Mouse (Mus musculus) brain, adult 2 months (tissue): ENCODE data around the gene Sgo2a.
"Not testable (repeated sequence)": the region's sequence is repeated elsewhere in the genome, so short reads cannot be mapped to it uniquely, and the experiment has no call there.

Experiments
- DNase-seq: peaks from one replicate; pipeline ENCODE4 v3.0.0; 2011; ENCODE audit warnings: low read depth, low spot score

Sgo2a gene

GRCm38 (mm10) chr1:57995432-57996132, at the start of gene Sgo2a:
Gene Sgo2a (plus strand): TSS chr1:57995971.
- DNase-seq: peak; percentile 97

- DNase-seq: no peak
Measured at GRCm38 (mm10) chr1:57947552-57948347, 48.0 kb upstream of the Sgo2a start.

DNA sequence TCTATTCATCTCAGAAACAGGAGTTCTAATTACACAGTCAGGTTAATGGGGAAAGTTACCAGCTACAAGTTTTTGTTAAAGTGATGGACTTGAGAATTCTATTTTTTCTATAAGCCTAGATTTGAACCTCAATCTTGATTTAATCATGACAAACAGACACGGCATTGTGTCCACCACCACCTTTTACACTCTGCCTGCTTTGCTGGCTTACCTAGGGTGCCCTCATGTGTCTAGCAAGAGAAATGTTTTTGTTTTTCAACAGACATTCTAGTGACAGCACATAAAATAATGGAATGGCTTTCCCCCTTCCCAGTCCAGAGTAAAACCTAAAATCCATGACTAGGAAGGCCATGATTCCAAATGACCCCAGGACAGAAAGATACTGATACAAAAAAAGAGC, 46.6 kb upstream of the Sgo2a start:
- DNase-seq: peak; percentile 58

GRCm38 (mm10) chr1:57949716-57950115, 46.1 kb upstream of the Sgo2a start:
- no peak for DNase-seq

- no peak for DNase-seq
Measured at GRCm38 (mm10) chr1:57952509-57952908, 43.3 kb upstream of the Sgo2a start.

DNA sequence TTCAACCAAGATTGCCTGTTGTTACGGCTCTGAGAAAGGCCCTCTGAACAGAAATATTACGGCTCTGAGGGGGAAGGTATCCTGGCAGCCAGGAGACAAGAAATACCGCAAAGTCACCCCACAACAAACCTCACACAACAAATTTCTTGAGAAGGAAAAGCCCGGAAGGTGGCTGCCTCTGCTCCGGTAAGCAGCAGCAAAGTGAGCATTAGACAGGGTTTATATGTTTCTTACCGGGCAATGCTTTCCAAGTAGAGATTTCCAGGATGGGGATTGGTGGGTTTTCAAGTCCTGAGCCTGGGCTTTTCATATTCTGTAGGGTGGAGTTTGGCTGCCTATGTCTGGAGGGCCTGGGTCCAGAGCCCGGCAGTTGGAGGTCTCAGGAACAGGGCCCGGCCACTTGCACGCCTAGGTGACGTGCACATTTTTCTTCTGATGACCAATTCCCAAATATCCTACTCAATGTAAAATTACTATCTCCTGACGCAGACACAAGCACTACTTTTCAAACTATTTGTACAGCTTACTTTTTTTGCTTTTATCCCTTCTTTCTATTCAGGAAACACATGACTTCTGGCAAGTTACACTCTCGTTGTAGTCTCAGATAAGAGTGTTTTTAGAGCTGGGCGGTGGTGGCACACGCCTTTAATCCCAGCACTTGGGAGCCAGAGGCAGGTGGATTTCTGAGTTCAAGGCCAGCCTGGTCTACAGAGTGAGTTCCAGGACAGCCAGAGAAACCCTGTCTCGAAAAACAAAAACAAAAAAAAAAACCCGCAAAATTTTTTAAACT, 42.0 kb upstream of the Sgo2a start:
- DNase-seq: no peak

- DNase-seq: no peak
Measured at GRCm38 (mm10) chr1:57954376-57954765, 41.4 kb upstream of the Sgo2a start.

DNA sequence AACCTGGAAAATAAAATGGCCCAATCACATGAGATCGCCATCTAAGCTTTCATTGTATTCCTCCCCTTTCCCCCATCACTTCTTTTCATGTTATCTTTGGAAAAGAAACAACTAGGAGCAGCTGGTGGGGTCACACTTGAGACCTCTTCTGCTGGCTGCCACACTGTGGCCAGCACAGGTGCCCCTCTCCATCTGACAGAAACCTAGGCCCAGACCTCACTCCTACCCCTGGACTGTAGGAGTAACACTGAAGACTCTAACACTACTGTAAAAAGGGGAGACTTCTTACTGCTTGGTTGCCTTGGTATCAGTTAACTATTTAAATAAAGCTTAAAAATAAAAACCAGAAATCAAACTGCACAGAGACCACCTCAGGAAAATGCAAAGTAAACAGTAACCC, 40.0 kb upstream of the Sgo2a start:
- no peak for DNase-seq

- DNase-seq: peak; percentile 94
Measured at GRCm38 (mm10) chr1:57969327-57970271, 26.2 kb upstream of the Sgo2a start.

DNA sequence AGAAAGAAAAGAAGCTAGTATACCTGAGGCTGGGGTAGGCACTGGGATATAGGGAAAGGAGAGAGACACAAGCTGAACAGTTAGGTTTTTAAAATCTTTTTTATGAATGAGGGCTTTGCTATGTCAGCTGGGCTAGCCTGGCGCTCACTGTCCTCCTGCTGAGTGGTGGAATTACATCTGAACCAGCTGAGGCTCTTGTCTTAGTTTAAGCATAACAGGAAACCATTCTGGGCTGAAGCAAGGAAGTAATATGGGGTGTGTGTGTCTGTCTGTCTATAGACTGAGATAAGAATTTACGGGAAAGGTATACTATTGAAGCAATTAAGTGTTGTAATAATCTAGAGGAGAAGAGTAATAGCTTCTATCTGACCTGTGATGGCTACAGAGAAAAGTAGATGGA, 24.2 kb upstream of the Sgo2a start:
- DNase-seq: no peak

GRCm38 (mm10) chr1:57976860-57977259, 18.9 kb upstream of the Sgo2a start:
- no peak for DNase-seq

GRCm38 (mm10) chr1:57989052-57989600, 6.6 kb upstream of the Sgo2a start:
- no peak for DNase-seq

DNA sequence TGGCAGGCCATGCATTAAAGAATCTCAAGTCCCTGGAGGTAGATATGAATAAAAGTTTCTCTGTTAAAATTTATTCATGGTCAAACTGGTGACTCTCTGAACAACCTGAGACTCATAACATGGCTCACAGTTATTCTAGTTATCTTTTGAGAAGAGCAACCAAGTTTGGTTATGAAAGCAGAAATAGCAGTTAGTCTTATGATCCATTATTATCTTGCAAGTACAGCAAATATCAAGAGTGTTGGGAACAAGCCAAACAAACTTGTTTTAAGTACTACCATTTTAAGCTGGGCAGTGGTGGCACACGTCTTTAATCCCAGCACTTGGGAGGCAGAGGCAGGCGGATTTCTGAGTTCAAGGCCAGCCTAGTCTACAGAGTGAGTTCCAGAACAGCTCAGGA, 4.5 kb upstream of the Sgo2a start:
- DNase-seq: no peak

GRCm38 (mm10) chr1:57996133-57996615, 403 bp downstream of the Sgo2a start:
- no peak for DNase-seq

GRCm38 (mm10) chr1:57998146-57998545, 2.4 kb downstream of the Sgo2a start:
- DNase-seq: no peak

GRCm38 (mm10) chr1:58006388-58006787, 10.6 kb downstream of the Sgo2a start:
- DNase-seq: not testable (repeated sequence)

DNA sequence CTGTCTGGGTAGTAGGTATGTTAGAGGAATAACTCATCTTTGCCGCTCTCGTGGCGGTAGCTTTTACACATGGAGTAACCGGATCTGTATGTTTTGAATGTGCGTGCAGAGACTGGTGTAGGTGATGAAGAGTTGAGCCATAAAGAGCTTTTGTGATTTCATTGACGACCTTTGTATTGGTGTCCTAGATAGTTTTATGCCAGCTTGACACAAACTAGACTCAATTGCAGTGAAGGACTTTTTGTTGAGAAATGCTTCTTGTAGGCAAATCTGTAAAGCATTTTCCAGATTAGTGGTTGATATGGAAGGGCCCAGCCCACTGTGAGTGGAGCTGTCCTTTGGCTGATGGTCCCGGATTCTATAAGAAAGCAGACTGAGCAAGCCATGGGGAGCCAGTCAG, 23.1 kb downstream of the Sgo2a start, which contains the start of gene Kctd18:
TSS of gene Kctd18 (minus strand) at position 101 of the 400 bp plus-strand sequence.
- no peak for DNase-seq

- DNase-seq: no peak
Measured at GRCm38 (mm10) chr1:58027707-58028106, 31.9 kb downstream of the Sgo2a start.

GRCm38 (mm10) chr1:58029636-58030117, 33.9 kb downstream of the Sgo2a start, which contains the start of gene Aox1:
Gene Aox1 (plus strand): TSS chr1:58029931.
- peak; percentile 84 for DNase-seq

- DNase-seq: peak; percentile 79
Measured at GRCm38 (mm10) chr1:58030156-58030871, 34.5 kb downstream of the Sgo2a start.
